Mouse (Mus musculus) heart, embryonic 10.5 days (tissue): ENCODE data around the gene Mecp2. TPM values are rescaled to one million over a fixed set of nuclear protein-coding genes. Genes with fewer than 3 reads are reported as not detected.

Experiments
- DNase-seq: peaks from one replicate; pipeline ENCODE4 v3.0.0-alpha.2; 2017; ENCODE audit warnings: low spot score
- H3K27ac ChIP-seq: fragments of 300-500 bp; sonication (generic); 2 replicates; pipeline ENCODE4 v1.5.1; 2016; ENCODE audit warnings: mild to moderate bottlenecking
- H3K27me3 ChIP-seq: fragments of 300-500 bp; sonication (generic); 2 replicates; pipeline ENCODE4 v1.6.1; 2016; ENCODE audit warnings: mild to moderate bottlenecking; ENCODE audit not compliant: poor library complexity, insufficient read depth, severe bottlenecking
- H3K36me3 ChIP-seq: fragments of 300-500 bp; sonication (generic); 2 replicates; pipeline ENCODE4 v1.6.1; 2016; ENCODE audit warnings: mild to moderate bottlenecking, moderate library complexity
- H3K4me1 ChIP-seq: fragments of 300-500 bp; sonication (generic); 2 replicates; pipeline ENCODE4 v1.6.1; 2016; ENCODE audit warnings: mild to moderate bottlenecking
- H3K4me3 ChIP-seq: fragments of 300-500 bp; sonication (generic); 2 replicates; pipeline ENCODE4 v1.5.1; 2016; ENCODE audit warnings: mild to moderate bottlenecking, moderate library complexity
- H3K9me3 ChIP-seq: fragments of 300-500 bp; sonication (generic); 2 replicates; pipeline ENCODE4 v1.6.1; 2016; ENCODE audit warnings: mild to moderate bottlenecking, moderate library complexity
- WGBS: fragments of 180-500 bp; shearing (Covaris S2); methylation state at CpG from one replicate; pipeline ENCODE4 v1.1.7; 2016; 5-methylcytosine and 5-hydroxymethylcytosine counted together
- polyA plus RNA-seq: library from polyadenylated mRNA; unstranded; fragments of >200 nt; fragmentation: Nextera tagmentation; extraction: Ambion mirVana; gene quantifications from 2 replicates; pipeline ENCODE4 v1.2.1, GENCODE M21; 2016

Gene Mecp2
- polyA plus RNA-seq, 1 experiment from 2014 or later = 13.1 TPM

- Histone ChIP-seq H3K27ac (peak overlapping the region; percentile 96), H3K9me3 (no peaks in the 10 kb centered on the region), H3K4me3 (peak overlapping the region; percentile 70), H3K36me3 (no peaks in the 10 kb centered on the region), H3K27me3 (peaks cover 13% of the 10 kb centered on the region; the same call in 1 of the 2 replicates), H3K4me1 (no peaks in the 10 kb centered on the region)
- 13% methylated on average over 17 of the region's 17 CpGs for WGBS
- no peak for DNase-seq
These were observed 50.8 kb downstream of the Mecp2 start for GRCm38 (mm10) chrX:74084276-74084837.

- Histone ChIP-seq H3K9me3 (no peaks in the 10 kb centered on the region), H3K4me1 (no peaks in the 10 kb centered on the region), H3K27ac (no peak overlapping the region), H3K27me3 (no peaks in the 10 kb centered on the region), H3K36me3 (peaks cover 8% of the 10 kb centered on the region; the same call in 1 of the 2 replicates), H3K4me3 (no peak overlapping the region)
- DNase-seq = no peak
These were observed 64.4 kb downstream of the Mecp2 start for GRCm38 (mm10) chrX:74070794-74071193.

GRCm38 (mm10) chrX:74067891-74068290 is 67.3 kb downstream of the Mecp2 start:
- H3K4me1 ChIP-seq = no peaks in the 10 kb centered on the region
- 71% methylated on average over 9 of the region's 9 CpGs for WGBS
- H3K4me3 ChIP-seq = no peak overlapping the region
- H3K27ac ChIP-seq = no peak overlapping the region
- DNase-seq = no peak
- no peaks in the 10 kb centered on the region for H3K27me3 ChIP-seq
- no peaks in the 10 kb centered on the region for H3K9me3 ChIP-seq
- peaks cover 4% of the 10 kb centered on the region; the same call in 1 of the 2 replicates for H3K36me3 ChIP-seq

DNA sequence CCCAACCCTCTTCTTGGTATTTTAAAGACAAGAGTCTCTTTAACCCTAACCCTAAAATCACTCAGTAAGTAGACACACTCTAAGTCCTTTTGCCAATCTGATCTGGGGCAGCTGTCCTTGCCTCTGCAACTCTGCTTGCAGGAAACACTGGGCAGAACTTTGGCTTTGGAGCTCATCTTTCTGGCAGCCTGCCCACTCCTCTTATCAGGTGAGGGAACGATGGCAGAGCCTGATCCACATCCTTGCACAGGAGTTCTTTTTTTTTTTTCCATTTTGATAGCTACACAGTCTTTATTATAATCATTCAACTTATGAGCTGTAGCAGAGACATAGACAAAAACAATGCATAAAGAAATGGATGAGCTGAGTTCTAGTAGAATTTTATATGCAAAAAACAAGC is 90.1 kb downstream of the Mecp2 start:
- Histone ChIP-seq H3K27ac (no peak overlapping the region), H3K9me3 (no peaks in the 10 kb centered on the region), H3K4me3 (no peak overlapping the region), H3K27me3 (no peaks in the 10 kb centered on the region), H3K36me3 (no peaks in the 10 kb centered on the region), H3K4me1 (no peaks in the 10 kb centered on the region)
- DNase-seq = no peak
- 31% methylated on average over 1 of the region's 1 CpGs for WGBS

GRCm38 (mm10) chrX:74037702-74038375 is 97.3 kb downstream of the Mecp2 start:
- Histone ChIP-seq H3K27ac (no peak overlapping the region), H3K27me3 (no peaks in the 10 kb centered on the region), H3K9me3 (no peaks in the 10 kb centered on the region), H3K36me3 (peaks cover 26% of the 10 kb centered on the region), H3K4me3 (no peak overlapping the region), H3K4me1 (no peaks in the 10 kb centered on the region)
- DNase-seq = no peak
- WGBS = 83% methylated on average over 5 of the region's 5 CpGs

DNA sequence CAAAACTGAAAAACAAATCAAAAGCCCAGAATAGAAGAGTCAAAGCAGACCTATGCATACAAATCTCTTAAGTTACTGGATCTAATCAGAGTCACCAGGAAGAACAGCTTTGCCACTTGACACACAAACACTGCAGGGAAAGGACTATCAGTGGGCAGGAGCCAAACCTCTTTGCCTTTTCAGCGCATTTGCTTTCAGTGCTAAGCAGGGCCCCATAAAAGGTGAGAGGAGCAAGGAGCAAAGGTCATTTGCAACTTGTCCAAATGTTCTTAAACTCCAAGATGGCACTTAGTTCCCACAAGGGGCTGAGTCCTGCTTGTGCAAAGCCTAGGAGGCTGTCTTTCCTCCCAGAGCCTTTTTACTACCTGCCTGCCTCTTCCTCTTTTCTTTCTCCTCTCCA is 105.2 kb downstream of the Mecp2 start:
- Histone ChIP-seq H3K4me3 (no peak overlapping the region), H3K27me3 (peaks cover 15% of the 10 kb centered on the region; the same call in 1 of the 2 replicates), H3K36me3 (peaks cover 5% of the 10 kb centered on the region; the same call in 1 of the 2 replicates), H3K27ac (no peak overlapping the region), H3K4me1 (peaks cover 4% of the 10 kb centered on the region; the same call in 1 of the 2 replicates), H3K9me3 (no peaks in the 10 kb centered on the region)
- WGBS = 54% methylated on average over 1 of the region's 1 CpGs
- DNase-seq = no peak

DNA sequence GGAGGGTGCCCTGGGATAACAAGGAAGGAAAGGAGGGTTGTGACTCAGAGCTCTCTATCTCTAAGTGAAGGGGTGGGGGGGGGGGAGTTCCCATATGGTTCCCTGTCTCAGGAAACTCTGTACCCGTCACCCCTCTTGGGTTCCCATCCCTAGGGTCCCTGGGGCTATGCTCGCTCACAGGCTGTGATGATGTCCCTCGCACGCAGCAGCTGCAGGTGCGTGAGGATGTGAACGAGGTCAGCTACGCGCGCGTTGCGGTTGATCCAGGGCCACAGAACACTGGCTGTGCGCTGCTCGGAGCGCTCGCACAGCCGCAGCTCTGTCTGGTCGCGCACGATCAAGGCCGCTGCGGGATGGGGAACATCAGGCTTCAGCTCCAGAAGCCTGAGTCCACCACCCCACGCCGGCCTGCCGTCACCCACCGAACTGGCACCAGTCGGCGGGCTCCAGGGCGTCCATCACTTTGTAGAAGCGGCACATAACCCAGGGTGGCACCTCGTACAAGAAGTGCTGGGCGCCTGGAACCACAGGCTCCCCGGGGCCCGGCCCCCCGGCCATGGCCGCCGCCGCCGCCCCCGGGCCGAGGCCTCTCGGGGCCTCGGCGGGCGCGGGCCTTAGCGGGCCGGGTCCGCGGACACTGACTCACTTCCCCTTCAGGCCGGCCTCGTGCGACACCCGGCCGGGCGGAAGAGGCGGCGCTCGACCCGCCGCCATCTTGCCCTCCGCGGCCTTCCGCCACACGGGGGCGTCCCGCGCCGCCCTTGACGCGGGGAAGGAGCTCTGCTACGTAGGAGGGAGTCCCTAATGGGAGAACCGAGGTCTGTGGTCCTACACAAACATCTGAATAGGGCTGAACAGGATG is 111.7 kb downstream of the Mecp2 start, which contains the start of gene Irak1:
Gene Irak1 (minus strand): TSS at position 731 of the 862 bp plus-strand sequence.
- Histone ChIP-seq H3K4me3 (peak within 1 kb of the TSS; percentile 69), H3K36me3 (peaks cover 25% of the 10 kb centered on the region; the same call in 1 of the 2 replicates), H3K4me1 (no peaks in the 10 kb centered on the region; the same call in 1 of the 2 replicates), H3K9me3 (no peaks in the 10 kb centered on the region), H3K27ac (peak within 1 kb of the TSS; percentile 94), H3K27me3 (peaks cover 32% of the 10 kb centered on the region; the same call in 1 of the 2 replicates)
- peak; percentile 89 for DNase-seq
- 16% methylated on average over 72 of the region's 72 CpGs for WGBS

DNA sequence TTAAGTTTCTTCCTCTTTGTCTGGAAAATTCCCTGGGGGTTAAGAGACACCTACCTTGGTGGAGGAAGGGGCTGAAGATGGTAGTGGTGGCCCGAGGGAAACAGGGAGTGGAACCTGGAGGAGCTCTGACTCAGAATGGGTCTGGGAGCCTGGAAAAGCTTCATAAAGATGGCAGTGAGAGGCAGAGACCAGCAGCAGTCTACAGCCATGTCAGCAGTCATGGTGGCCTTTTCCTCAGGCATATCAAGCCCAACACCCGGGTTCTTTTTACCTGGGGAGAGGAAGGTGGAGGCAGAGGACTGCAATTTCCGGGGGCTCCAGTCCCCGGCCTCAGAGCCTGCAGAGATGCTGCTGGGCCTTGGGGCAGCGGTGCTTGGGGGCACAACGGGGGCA is 112.4 kb downstream of the Mecp2 start:
- no peak for DNase-seq
- 39% methylated on average over 6 of the region's 6 CpGs for WGBS
- Histone ChIP-seq H3K27me3 (peaks cover 26% of the 10 kb centered on the region; the same call in 1 of the 2 replicates), H3K36me3 (peaks cover 31% of the 10 kb centered on the region; the same call in 1 of the 2 replicates), H3K4me1 (no peaks in the 10 kb centered on the region; the same call in 1 of the 2 replicates), H3K27ac (peak overlapping the region; percentile 94), H3K9me3 (no peaks in the 10 kb centered on the region), H3K4me3 (peak overlapping the region; percentile 69)

DNA sequence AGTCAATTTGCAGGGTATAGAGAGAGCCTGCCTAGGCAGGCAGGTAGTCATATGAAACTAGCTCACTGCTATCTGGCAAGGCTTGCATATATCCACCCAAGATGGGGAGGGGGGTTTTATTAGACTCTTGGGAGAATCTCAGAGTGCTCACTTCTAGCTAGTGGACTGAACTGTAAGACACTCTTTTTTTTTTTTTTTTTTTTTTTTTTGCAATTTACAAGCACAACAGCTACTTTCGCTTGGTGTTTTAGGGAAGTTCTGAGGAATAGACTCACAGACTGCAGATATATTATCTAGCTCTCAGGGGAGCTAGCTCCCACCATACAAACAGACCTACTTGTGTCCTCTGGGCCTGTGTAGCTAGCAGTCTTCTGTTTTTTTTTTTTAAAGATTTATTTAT is 120.6 kb downstream of the Mecp2 start:
- Histone ChIP-seq H3K36me3 (peaks cover 38% of the 10 kb centered on the region), H3K4me3 (no peak overlapping the region), H3K9me3 (no peaks in the 10 kb centered on the region), H3K4me1 (no peaks in the 10 kb centered on the region), H3K27ac (no peak overlapping the region), H3K27me3 (no peaks in the 10 kb centered on the region)
- WGBS = 100% methylated on average over 1 of the region's 1 CpGs
- no peak for DNase-seq

- H3K4me3 ChIP-seq = no peak overlapping the region
- no peaks in the 10 kb centered on the region for H3K4me1 ChIP-seq
- no peaks in the 10 kb centered on the region for H3K27me3 ChIP-seq
- H3K27ac ChIP-seq = no peak overlapping the region
- 59% methylated on average over 8 of the region's 8 CpGs for whole genome bisulfite sequencing
- no peaks in the 10 kb centered on the region for H3K9me3 ChIP-seq
- DNase-seq = no peak
- no peaks in the 10 kb centered on the region for H3K36me3 ChIP-seq
These were observed 127.1 kb downstream of the Mecp2 start for GRCm38 (mm10) chrX:74008063-74008462.

DNA sequence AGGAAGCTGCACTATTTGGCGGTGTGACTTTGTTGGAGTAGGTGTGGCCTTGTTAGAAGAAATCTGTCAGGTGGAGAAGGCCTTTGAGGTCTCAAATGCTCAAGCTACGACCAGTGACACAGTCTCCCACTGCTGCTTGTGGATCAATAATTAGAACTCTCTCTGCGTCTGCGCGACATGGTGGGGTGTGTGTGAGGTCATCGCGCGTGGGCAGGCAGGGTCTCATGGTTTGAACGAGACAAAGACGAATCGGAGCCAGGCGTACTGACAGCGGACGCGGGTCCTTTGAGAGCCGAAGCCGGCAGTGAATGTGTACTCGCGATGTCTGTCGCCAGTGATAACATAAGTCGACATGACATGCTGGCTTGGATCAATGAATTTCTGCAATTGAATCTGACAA is 128.8 kb downstream of the Mecp2 start:
- Histone ChIP-seq H3K27ac (no peak overlapping the region), H3K9me3 (no peaks in the 10 kb centered on the region), H3K4me3 (no peak overlapping the region), H3K4me1 (no peaks in the 10 kb centered on the region), H3K27me3 (no peaks in the 10 kb centered on the region), H3K36me3 (no peaks in the 10 kb centered on the region)
- DNase-seq = no peak
- 78% methylated on average over 21 of the region's 21 CpGs for WGBS

- Histone ChIP-seq H3K4me3 (no peak overlapping the region), H3K27ac (no peak overlapping the region), H3K9me3 (no peaks in the 10 kb centered on the region), H3K27me3 (no peaks in the 10 kb centered on the region), H3K36me3 (no peaks in the 10 kb centered on the region), H3K4me1 (no peaks in the 10 kb centered on the region; the same call in 1 of the 2 replicates)
- 58% methylated on average over 2 of the region's 2 CpGs for WGBS
- DNase-seq = no peak
These were observed 131.5 kb downstream of the Mecp2 start for GRCm38 (mm10) chrX:74003644-74004043.

- Histone ChIP-seq H3K36me3 (no peaks in the 10 kb centered on the region), H3K9me3 (no peaks in the 10 kb centered on the region), H3K27me3 (no peaks in the 10 kb centered on the region), H3K4me1 (no peaks in the 10 kb centered on the region; the same call in 1 of the 2 replicates), H3K27ac (no peak overlapping the region), H3K4me3 (no peak overlapping the region)
- no peak for DNase-seq
- 57% methylated on average over 3 of the region's 3 CpGs for WGBS
These were observed 134.1 kb downstream of the Mecp2 start for GRCm38 (mm10) chrX:74001024-74001423.
